Mouse (Mus musculus): ENCODE measurements at regions not wholly inside any gene's neighbourhood (a gene's known extent, or its start where the extent isn't known, plus 50 kb on each side); places are given as distances from the start of the nearest gene placed in this dataset.

GRCm38 (mm10) chr10:9173509-9173908 is 287.6 kb upstream of the Sash1 start:
- DNase-seq (ENCODE audit: low read depth, low spot score) = no peak

GRCm38 (mm10) chr10:9168725-9169124 is 282.9 kb upstream of the Sash1 start:
- no peak for DNase-seq (ENCODE audit: low read depth, low spot score)

- DNase-seq (ENCODE audit: low read depth, low spot score) = no peak
Measured at GRCm38 (mm10) chr10:9166017-9166416, 280.1 kb upstream of the Sash1 start.

GRCm38 (mm10) chr10:9165598-9165997 is 279.7 kb upstream of the Sash1 start:
- DNase-seq (ENCODE audit: low read depth, low spot score) = no peak

GRCm38 (mm10) chr10:9164333-9164732 is 278.5 kb upstream of the Sash1 start:
- DNase-seq (ENCODE audit: low read depth, low spot score) = no peak

- no peak for DNase-seq (ENCODE audit: low read depth, low spot score)
Measured at GRCm38 (mm10) chr10:9161597-9161996, 275.7 kb upstream of the Sash1 start.

- no peak for DNase-seq (ENCODE audit: low read depth, low spot score)
Measured at GRCm38 (mm10) chr10:9157299-9158215, 271.7 kb upstream of the Sash1 start.

GRCm38 (mm10) chr10:9136099-9136498 is 250.2 kb upstream of the Sash1 start:
- DNase-seq (ENCODE audit: low read depth, low spot score) = no peak

- DNase-seq (ENCODE audit: low read depth, low spot score) = no peak
Measured at GRCm38 (mm10) chr10:9134293-9135021, 248.6 kb upstream of the Sash1 start.

- no peak for DNase-seq (ENCODE audit: low read depth, low spot score)
Measured at GRCm38 (mm10) chr10:9130061-9130460, 244.2 kb upstream of the Sash1 start.

GRCm38 (mm10) chr10:9119249-9119648 is 233.4 kb upstream of the Sash1 start:
- no peak for DNase-seq (ENCODE audit: low read depth, low spot score)

- DNase-seq (ENCODE audit: low read depth, low spot score) = no peak
Measured at GRCm38 (mm10) chr10:9117648-9118551, 232.0 kb upstream of the Sash1 start.

GRCm38 (mm10) chr10:9117134-9117533 is 231.3 kb upstream of the Sash1 start:
- DNase-seq (ENCODE audit: low read depth, low spot score) = no peak

GRCm38 (mm10) chr10:9113706-9114105 is 227.8 kb upstream of the Sash1 start:
- peak; percentile 85 for DNase-seq (ENCODE audit: low read depth, low spot score)

GRCm38 (mm10) chr10:9111051-9111450 is 225.2 kb upstream of the Sash1 start:
- no peak for DNase-seq (ENCODE audit: low read depth, low spot score)

- no peak for DNase-seq (ENCODE audit: low read depth, low spot score)
Measured at GRCm38 (mm10) chr10:9096207-9096606, 210.3 kb upstream of the Sash1 start.

- no peak for DNase-seq (ENCODE audit: low read depth, low spot score)
Measured at GRCm38 (mm10) chr10:9095163-9095562, 209.3 kb upstream of the Sash1 start.

- no peak for DNase-seq (ENCODE audit: low read depth, low spot score)
Measured at GRCm38 (mm10) chr10:9092237-9092885, 206.5 kb upstream of the Sash1 start.

GRCm38 (mm10) chr10:9090961-9091360 is 205.1 kb upstream of the Sash1 start:
- no peak for DNase-seq (ENCODE audit: low read depth, low spot score)

GRCm38 (mm10) chr10:9087871-9088270 is 202.0 kb upstream of the Sash1 start:
- no peak for DNase-seq (ENCODE audit: low read depth, low spot score)

- no peak for DNase-seq (ENCODE audit: low read depth, low spot score)
Measured at GRCm38 (mm10) chr10:9087171-9087570, 201.3 kb upstream of the Sash1 start.

Measured in telencephalon, adult 2 months (tissue).